Mouse (Mus musculus) erythroblast, adult 5-6 weeks (primary cell): ENCODE measurements around the gene Atp5b. TPM values are rescaled to one million over a fixed set of nuclear protein-coding genes. Genes with fewer than 3 reads are reported as not detected.
"Not testable (repeated sequence)": the region's sequence is repeated elsewhere in the genome, so short reads cannot be mapped to it uniquely, and the experiment has no call there.

Experiments
- ATAC-seq: replicated peaks from 2 replicates; pipeline ENCODE4 v1.8.0; 2016; ENCODE audit warnings: moderate number of reproducible peaks, mild to moderate bottlenecking, moderate TSS enrichment, inconsistent platforms; ENCODE audit not compliant: poor library complexity, low FRiP score, severe bottlenecking
- total RNA-seq, 2 experiments: library from RNA; stranded (forward) in 1 of 2; stranded (reverse) in 1 of 2; fragments of 150-400 nt in 1 of 2; fragments of 200-764, 138-1000 nt in 1 of 2; gene quantifications; 2 replicates each; pipeline versions ENCODE4 v1.2.3 to v1.2.4; 2015 to 2017; ENCODE audit warnings: low replicate concordance in 2 of 2

Atp5b gene
- total RNA-seq (2015; ENCODE audit: low replicate concordance) (477 and 544 TPM in 2 replicates), total RNA-seq (2017; ENCODE audit: low replicate concordance) (410 and 537 TPM in 2 replicates)

DNA sequence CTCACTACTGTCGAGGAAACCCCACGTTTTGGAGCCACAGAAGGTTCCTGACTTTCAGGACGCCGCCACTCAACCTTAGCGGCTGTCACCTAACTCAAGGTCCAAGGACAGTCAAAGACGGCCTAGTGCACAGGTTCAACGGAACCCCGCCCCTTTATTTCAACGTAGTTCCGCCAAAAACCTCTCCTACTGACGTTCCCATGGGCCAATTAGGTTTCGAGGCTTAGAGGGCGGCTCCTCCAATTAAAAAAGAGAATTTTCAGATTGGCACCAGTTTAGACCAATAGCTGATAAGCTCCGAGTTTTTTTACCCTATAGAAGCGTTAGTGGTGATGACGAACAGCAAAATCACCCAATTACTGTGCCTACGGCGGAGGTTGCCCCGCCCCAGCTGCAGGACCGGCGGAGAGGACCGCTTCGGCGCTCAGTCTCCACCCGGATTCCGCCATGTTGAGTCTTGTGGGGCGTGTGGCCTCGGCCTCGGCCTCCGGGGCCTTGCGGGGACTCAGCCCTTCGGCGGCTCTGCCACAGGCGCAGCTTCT is at the start of gene Atp5b:
Gene Atp5b, plus strand, starts transcription at position 394 of the 542 bp plus-strand sequence.
- ATAC-seq: peak; percentile 92

DNA sequence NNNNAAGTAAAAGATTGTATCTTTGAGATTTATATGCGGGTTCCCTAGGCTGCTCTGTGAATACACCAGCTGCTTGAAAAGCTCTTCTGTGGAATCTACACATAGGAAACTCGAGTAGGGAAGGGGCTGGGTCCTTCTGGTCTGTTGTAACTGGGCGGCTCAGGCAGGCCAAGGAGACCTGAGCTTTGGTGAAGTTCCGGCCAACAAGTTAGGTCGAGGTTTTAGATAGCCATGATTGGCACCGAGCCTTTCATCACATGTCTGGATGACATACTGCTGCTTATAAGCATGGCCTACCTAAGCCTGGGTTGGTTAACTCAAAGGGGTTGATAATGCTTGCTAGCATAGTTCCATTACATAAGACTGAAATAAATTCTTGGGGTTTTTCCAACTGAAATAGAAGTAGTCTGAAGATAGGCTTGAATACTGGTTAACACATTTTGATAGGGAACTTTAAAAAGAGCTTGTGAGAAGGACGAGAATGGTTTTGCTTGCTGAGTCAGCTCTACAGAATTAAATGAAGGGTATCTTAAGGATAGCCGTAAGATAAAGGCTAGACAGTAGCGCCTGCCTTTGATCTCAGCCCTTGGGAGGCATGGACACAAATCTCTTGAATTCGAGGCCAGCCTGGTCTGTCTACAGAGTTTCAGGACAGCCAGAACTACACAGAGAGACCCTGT is 46.2 kb upstream of the Atp5b start:
- 0 out of 2 replicates have a peak, but pooled peaks have one; percentile 14 for ATAC-seq

DNA sequence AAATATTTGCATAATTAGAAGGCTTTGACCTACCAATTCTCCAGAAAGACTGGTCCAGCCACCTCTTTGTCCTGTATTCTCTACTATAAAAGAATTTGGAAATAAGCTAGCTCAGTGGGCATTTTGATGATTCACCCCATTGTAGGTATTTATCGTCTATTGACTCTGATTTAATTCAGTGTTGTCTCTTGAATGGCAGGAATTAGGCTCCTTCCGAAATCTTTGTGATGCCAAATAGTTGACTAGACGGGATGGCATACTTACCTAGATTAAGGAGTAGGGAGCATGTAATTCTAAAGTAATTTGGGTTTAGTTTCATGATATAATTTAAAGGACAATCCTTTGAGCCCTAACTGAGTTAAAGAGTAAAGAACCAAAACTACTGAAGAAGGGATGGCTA is 45.2 kb upstream of the Atp5b start:
- no peak for ATAC-seq

DNA sequence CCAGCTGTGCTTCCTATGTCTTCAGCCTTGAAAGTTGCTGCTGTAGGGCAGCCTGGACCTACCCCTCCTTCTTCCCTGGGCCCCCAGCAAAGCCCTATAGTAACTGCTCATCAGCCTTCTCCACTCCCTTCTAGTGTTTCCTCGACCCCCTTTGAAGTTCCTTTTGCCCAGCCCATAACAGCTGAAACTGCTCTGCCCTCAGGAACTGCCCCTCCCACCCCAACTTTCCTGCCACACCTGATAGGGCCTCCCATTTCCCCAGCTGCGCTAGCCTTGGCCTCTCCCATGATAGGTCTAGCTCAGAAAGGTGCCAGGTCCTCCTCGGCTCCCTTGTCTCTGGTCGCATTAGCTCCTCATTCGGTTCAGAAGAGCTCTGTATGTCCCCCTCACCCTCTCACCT is 43.9 kb upstream of the Atp5b start:
- ATAC-seq: 0 out of 2 replicates have a peak, but pooled peaks have one; percentile 36

DNA sequence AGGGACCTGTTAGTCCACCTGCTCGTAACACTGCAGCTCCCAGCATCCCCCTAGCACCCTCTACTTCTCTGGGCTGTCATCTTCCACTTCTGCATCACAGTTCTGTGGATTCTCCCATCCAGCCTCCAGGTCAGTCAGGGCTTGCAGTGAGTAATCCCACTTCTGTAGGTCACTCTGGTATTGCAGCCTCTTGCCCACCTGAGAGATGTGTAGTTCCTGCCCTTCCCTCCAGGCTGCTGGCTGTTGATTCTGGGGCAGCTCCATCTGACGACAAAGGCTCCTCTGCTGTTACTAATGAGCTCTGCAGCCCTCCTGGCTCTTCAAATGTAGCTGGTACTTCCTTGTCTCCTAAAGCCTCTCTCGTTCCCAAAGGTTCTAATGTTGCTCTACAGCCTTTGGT is 43.2 kb upstream of the Atp5b start:
- no peak for ATAC-seq

DNA sequence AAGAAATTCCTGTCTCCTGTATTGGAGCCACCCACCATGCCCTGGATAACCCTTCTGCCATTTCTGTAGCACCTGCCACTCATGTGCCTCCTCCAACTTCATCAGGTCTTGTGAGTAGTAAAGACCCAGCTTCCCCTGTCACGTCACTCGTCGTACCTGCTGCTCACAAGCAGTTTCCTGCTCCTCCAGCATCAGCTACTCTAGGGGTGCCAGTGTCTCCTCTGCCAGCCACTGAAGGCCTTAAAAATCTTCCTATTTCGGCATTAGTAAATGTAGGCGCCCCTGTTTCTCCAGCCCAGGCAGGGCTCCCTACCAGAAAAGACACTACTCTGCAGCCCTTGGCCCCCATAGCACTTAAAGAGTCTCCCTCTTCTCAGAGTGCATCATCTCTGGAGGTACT is 42.8 kb upstream of the Atp5b start:
- no peak for ATAC-seq

DNA sequence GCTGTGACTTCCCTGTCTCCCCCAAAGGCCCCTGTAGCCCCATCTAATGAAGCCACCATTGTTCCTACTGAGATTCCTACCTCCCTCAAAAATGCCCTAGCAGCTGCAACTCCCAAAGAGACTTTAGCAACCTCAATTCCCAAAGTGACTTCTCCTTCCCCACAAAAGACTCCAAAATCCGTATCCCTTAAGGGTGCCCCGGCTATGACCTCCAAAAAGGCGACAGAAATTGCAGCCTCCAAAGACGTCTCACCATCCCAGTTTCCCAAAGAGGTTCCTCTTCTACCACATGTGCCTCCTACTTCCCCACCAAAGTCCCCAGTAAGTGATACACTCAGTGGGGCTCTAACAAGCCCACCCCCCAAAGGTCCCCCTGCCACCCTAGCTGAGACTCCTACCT is 41.4 kb upstream of the Atp5b start:
- no peak for ATAC-seq

DNA sequence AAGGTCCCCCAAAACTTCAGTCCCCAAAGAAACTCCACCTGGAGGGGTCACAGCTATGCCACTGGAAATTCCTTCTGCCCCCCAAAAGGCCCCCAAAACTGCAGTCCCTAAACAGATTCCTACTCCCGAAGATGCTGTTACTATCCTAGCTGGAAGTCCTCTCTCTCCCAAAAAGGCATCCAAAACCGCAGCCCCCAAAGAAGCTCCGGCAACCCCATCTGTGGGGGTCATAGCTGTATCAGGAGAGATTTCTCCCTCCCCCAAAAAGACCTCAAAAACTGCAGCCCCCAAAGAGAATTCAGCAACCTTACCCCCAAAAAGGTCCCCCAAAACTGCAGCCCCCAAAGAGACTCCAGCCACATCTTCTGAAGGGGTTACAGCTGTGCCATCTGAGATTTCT is 40.6 kb upstream of the Atp5b start:
- no peak for ATAC-seq

DNA sequence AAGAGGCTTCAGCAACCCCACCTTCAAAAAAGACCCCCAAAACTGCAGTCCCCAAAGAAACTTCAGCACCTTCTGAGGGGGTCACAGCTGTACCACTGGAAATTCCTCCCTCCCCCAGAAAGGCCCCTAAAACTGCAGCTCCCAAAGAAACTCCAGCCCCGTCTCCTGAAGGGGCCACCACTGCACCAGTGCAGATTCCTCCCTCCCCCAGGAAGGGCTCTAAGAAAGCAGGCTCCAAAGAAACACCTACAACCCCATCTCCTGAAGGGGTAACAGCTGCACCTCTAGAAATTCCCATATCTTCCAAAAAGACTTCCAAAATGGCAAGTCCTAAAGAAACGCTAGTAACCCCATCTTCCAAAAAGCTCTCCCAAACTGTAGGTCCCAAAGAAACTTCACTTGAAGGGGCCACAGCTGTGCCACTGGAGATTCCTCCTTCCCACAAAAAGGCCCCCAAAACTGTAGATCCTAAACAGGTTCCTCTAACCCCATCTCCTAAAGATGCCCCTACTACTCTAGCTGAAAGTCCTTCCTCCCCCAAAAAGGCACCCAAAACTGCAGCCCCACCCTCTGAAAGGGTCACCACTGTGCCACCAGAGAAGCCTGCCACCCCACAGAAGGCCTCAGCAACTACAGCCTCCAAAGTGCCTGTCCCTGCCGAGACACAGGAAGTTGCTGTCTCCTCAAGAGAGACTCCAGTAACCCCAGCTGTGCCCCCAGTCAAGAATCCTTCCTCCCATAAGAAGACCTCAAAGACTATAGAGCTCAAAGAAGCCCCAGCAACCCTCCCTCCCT is 39.8 kb upstream of the Atp5b start:
- no peak for ATAC-seq

DNA sequence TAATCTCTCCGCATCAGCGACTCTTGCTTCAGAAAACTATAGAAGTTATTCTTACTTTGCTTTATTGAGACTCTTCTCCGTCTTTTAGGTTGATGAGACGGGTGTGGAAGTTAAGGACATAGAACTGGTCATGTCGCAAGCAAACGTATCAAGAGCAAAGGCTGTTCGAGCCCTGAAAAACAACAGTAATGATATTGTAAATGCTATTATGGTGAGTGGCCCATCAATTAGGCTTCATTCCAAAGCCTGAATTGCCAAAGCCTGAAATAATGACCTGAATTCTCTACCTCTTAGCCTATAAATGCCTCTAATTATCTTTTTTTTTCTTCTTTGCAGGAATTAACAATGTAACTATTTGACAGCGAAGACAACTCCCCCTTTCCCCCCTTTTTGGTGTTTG is 34.9 kb upstream of the Atp5b start:
- no peak for ATAC-seq

DNA sequence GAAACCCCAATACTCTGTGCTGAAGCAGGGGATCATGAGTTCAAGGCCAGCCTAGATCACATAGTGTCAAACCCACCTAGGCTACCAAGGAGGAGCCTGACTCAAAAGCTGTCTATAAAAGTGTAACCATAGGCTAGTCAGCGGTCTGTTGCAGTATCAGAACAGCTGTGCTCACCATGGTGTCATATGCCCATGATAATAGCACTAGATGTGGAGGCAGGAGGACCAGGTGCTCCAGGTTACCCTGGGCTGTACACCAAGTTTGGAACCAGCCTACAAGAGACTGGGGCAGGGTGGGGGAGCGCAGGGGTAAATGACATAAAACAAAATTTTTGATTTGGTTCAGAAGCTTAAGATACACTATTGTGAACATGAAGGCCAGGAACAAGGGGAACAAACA is 33.3 kb upstream of the Atp5b start:
- no peak for ATAC-seq

DNA sequence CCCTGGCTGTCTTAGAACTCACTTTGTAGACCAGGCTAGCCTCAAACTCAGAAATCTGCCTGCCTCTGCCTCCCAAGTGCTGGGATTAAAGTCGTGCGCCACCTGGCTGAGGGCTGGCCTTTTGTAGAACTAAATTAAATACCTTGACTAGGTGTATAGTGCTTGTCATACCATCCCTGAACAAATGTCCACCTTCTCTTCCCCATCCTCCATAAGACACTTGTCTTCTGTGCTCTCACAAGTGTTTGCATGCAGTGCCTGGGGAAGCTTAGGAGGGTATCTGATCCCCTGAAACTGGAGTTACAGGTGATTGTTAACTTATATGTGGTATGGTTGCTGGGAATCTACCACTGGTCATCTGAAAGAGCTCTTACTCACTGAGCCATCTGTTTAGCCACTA is 32.7 kb upstream of the Atp5b start:
- ATAC-seq: no peak

DNA sequence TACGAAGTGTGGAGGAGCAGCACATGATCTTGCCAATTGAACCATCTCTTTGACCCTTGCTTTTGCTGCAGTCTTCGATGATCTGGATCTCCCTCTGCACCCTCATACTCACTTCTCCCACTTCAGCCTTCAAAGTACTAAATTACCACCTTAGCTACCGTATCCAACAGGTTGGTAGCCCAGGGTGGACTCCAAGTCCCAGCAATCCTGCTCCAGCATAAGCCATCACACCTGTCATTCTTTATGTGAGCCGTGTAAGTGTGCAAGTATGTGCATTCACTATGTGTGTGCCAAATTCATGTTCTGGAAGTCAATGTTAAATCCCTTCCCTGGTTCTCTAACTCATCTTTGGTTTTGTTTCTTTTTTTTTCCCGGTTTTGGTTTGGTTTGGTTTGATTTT is 31.5 kb upstream of the Atp5b start:
- ATAC-seq: no peak

DNA sequence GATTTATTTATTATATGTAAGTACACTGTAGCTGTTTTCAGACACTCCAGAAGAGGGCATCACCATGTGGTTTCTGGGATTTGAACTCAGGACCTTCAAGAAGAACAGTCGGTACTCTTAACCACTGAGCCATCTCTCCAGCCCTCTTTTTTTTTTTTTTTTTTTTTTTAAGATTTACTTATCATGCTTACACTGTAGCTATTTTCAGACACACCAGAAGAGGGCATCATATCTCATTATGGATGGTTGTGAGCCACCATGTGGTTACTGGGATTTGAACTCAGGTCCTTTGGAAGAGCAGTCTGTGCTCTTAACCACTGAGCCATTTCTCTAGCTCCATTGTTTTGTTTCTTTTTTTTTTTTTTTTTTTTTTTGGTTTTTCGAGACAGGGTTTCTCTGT is 30.9 kb upstream of the Atp5b start:
- not testable (repeated sequence) for ATAC-seq

DNA sequence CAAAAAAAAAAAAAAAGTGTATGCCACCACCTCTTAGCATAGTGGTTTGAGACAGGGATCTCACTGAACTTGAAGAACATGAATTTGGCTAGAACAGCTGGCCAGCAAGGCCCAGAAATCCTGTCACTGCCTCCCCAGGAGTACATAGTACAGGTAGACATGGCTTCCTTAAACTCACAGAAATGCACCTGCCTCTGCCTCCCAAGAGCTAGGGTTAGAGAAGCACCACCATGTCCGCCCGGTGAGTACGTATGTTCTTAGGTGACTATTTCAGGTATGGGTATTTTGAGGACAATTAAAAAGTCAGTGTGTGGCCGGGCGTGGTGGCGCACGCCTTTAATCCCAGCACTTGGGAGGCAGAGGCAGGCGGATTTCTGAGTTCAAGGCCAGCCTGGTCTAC is 30.1 kb upstream of the Atp5b start:
- no peak for ATAC-seq

DNA sequence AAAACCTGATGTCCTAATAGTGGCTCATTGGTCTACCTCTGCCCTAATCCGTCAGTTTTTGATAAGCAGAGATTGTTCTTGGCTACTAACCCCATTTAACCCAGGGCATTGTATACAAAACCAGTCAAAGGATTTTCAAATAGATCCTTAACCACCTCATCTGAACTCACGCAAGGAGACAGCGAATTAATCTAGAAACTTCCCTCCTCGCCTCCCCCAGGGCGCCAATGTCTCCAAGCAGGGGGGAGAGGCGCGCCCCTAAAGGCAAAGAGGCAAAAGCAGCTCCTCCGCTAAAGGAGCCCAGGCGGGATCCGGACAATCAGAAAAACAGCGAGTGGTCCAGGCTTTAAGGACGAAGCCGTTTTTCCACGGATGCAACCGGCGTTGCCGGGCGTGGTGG is 24.9 kb upstream of the Atp5b start:
- peak; percentile 24 for ATAC-seq

DNA sequence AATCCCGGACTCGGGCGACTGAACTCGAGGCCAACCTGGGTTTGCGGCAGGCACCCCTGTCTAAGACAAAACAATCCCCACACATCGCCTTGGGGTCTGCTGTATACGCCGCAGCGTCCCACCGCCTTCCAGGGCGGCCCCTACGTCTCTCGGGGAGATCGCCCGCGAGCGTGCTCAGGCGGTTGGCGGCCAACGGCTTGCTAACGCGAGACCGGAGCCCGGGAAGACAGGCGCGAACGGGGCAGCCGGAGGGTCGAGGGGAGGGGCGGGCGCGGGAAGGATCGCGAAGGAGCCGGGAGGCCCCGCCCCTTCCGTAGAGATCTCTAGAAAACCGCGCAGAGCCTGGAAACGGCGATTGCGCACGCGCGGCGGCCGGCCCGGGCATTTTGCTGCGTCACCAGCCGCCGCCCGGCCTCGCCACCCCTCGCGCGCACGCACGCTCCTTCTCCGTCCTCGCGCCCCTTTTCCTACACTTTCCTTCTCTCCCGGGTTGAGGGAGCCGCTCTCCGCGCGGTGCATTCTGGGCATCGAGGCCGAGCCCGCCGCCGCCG is 24.4 kb upstream of the Atp5b start, which contains the start of gene Ptges3:
Gene Ptges3, plus strand, starts transcription at position 354 of the 551 bp plus-strand sequence.
- ATAC-seq: peak; percentile 80

DNA sequence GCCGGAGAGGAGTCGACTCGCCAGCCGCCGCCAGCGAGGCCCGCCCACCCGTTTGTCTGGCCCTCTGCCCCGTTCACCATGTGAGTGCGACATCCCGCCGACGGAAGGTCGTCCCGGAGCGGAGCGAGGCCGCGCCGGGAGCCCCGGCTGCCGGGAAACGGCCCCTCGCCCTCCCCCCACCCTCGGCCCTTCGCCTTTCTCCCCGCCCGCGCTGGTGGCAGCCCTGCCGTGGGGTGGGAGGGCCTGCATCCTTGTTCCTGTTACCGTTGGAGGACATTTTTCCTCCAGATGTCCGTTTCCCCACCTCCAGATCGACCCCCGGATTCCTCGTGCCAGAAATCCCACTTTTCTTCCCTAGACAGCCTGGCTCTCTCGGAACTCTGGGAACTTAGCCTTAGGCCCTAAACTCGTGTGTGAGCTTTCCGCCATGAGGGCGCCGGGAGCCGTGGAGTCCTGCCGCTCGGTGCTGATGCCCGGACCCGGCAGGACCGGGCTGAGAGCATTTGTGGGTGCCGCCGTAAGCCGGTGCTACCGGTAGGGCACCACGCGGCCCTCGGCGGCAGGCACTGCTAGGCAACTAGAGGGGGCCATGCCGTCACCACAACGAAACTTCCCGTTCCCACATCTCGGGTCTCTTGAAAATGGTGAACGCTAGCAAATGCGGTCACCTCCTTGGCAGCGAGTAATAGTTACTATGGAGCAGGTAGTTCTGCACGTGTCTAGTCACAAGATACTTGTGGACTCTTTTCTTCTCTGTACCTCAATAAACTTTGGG is 23.7 kb upstream of the Atp5b start:
- ATAC-seq: peak; percentile 60

DNA sequence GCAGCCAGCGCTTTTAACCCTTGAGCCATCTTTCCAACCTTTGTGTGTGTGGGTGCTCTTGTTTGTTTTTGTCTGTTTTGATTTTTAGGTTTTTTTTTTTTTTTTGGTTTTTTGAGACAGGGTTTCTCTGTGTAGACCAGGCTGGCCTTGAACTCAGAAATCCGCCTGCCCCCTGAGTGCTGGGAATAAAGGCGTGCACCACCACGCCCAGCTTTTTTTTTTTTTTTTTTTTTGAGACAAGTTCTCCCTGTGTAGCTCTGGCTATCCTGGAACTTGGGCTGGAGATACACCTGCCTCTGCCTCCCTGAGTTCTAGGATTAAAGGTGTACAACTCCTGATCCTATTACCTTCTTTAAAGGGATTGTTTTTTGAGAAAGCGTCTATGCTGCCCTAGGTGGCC is 22.0 kb upstream of the Atp5b start:
- no peak for ATAC-seq
